Mouse (Mus musculus) limb, embryonic 10.5 days (tissue): ENCODE data around the gene Pecam1. TPM values are rescaled to one million over a fixed set of nuclear protein-coding genes. Genes with fewer than 3 reads are reported as not detected.

Experiments used
- DNase-seq: peaks from one replicate; pipeline ENCODE4 v3.0.0-alpha.2; 2017; ENCODE audit warnings: low spot score
- H3K27ac ChIP-seq: fragments of 300-500 bp; sonication (generic); 2 replicates; pipeline ENCODE4 v1.5.1; 2016; ENCODE audit warnings: mild to moderate bottlenecking
- H3K27me3 ChIP-seq: fragments of 300-500 bp; sonication (generic); 2 replicates; pipeline ENCODE4 v1.6.1; 2016; ENCODE audit warnings: low read depth, mild to moderate bottlenecking; ENCODE audit not compliant: poor library complexity, severe bottlenecking
- H3K36me3 ChIP-seq: fragments of 300-500 bp; sonication (generic); 2 replicates; pipeline ENCODE4 v1.6.1; 2016; ENCODE audit warnings: mild to moderate bottlenecking, moderate library complexity
- H3K4me1 ChIP-seq: fragments of 300-500 bp; sonication (generic); 2 replicates; pipeline ENCODE4 v1.6.1; 2016
- H3K4me3 ChIP-seq: fragments of 300-500 bp; sonication (generic); 2 replicates; pipeline ENCODE4 v1.5.1; 2016; ENCODE audit warnings: mild to moderate bottlenecking, moderate library complexity
- H3K9me3 ChIP-seq: fragments of 300-500 bp; sonication (generic); replicated peaks from 2 replicates; pipeline ENCODE4 v1.6.1; 2016; ENCODE audit warnings: mild to moderate bottlenecking
- WGBS: fragments of 180-500 bp; shearing (Covaris S2); methylation state at CpG from one replicate; pipeline ENCODE4 v1.1.7; 2016; 5-methylcytosine and 5-hydroxymethylcytosine counted together
- polyA plus RNA-seq: library from polyadenylated mRNA; unstranded; fragments of >200 nt; fragmentation: Nextera tagmentation; extraction: Ambion mirVana; gene quantifications from 2 replicates; pipeline ENCODE4 v1.2.1, GENCODE M21; 2016

Pecam1 gene
- polyA plus RNA-seq, 1 experiment from 2014 or later = 28.8 TPM

DNA sequence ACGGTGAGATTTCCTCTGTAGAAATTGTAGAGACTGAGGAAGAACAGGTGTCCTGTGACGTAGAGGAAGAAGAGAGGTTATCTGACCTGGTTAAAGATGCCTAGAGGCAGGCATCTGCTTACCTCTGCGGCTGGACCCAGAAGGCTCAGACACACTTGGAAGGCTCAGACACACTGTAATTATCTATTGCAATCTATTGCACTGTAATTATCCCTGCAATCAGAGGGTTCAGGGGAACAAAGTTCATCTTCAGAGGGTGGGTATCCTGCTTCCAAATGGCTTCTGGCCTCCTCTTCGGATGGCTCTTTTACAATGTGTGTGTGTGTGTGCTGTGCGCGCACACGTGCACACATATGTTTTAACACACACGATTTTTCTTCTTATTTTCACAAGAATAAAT, 30.0 kb downstream of the Pecam1 start:
- WGBS = 86% methylated on average over 8 of the region's 8 CpGs
- Histone ChIP-seq H3K27ac (no peak overlapping the region), H3K36me3 (no peaks in the 10 kb centered on the region), H3K4me3 (no peak overlapping the region), H3K9me3 (no peaks in the 10 kb centered on the region), H3K4me1 (peaks cover 21% of the 10 kb centered on the region; the same call in 1 of the 2 replicates), H3K27me3 (no peaks in the 10 kb centered on the region)
- no peak for DNase-seq

DNA sequence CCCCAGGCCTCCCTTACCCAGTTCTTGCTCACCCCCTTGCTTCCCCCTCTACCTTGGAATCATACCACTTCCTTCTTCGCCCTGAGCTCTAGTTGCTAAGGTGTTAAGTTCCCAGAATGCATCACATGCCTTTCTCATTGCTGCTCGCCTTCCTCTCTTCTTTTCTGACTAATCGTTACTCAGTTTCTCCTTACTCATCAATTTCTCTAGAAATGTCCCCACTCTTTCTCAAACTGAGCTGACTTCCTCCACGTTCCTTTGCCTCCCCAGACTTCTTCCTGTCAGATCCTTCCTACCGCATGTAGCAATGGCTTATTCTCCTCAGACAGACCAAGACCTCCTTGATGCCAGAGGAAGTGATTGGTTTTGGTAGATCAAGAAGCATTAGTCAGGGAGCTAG, 33.9 kb downstream of the Pecam1 start:
- no peaks in the 10 kb centered on the region for H3K27me3 ChIP-seq
- H3K4me1 ChIP-seq = peaks cover 10% of the 10 kb centered on the region; the same call in 1 of the 2 replicates
- H3K9me3 ChIP-seq = no peaks in the 10 kb centered on the region
- no peaks in the 10 kb centered on the region for H3K36me3 ChIP-seq
- DNase-seq = no peak
- H3K4me3 ChIP-seq = no peak overlapping the region
- H3K27ac ChIP-seq = no peak overlapping the region
- 87% methylated on average over 5 of the region's 5 CpGs for WGBS

DNA sequence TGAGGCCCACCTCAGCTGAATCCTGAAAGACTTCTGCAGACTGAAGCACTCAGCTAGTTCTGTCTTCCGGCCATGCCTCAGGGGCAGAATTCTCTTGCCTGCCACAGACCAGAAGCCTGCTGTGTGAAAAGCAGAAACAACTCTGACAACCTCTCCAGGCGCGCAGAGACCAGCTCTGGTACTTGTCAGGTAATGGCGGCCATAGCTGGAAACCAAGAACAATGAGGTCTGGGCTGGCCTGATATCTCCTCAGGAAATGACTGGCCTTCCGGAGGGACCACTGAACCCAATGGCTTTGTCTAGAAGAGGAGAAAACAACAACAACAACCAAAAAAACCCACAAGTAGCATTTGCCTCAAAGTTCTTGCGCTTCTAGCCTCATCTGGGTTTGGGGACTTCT, 35.4 kb downstream of the Pecam1 start:
- peaks cover 24% of the 10 kb centered on the region for H3K4me1 ChIP-seq
- no peaks in the 10 kb centered on the region for H3K9me3 ChIP-seq
- H3K27me3 ChIP-seq = no peaks in the 10 kb centered on the region
- H3K4me3 ChIP-seq = 0 out of 2 replicates have a peak overlapping the region, but pooled peaks have one; percentile 9
- DNase-seq = no peak
- WGBS = 80% methylated on average over 6 of the region's 6 CpGs
- peak overlapping the region; percentile 33; the same call in 1 of the 2 replicates for H3K27ac ChIP-seq
- no peaks in the 10 kb centered on the region for H3K36me3 ChIP-seq

DNA sequence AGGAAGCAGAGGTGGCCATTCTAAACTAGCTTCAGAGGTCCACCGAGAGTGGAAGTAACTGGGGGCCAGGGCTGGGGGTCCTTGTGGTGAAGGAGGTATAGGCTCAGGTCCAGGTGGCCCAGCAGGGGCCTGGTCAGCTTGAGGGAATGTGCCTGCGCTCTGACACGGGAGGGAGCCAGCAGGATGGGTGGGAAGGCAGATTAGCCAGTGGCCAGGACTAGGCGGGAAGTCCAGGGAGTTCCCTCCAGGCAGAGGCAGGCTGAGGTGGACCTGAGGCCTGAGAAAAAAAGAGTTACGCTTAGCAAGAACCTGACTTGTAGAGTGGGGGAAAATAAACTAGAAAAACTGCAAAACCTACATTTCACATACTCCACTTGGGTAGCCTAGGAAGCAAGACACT, 39.6 kb downstream of the Pecam1 start:
- no peaks in the 10 kb centered on the region for H3K9me3 ChIP-seq
- DNase-seq = no peak
- no peaks in the 10 kb centered on the region for H3K36me3 ChIP-seq
- no peak overlapping the region for H3K4me3 ChIP-seq
- H3K27ac ChIP-seq = no peak overlapping the region
- whole genome bisulfite sequencing = 73% methylated on average over 5 of the region's 5 CpGs
- peaks cover 36% of the 10 kb centered on the region for H3K4me1 ChIP-seq
- no peaks in the 10 kb centered on the region for H3K27me3 ChIP-seq

DNA sequence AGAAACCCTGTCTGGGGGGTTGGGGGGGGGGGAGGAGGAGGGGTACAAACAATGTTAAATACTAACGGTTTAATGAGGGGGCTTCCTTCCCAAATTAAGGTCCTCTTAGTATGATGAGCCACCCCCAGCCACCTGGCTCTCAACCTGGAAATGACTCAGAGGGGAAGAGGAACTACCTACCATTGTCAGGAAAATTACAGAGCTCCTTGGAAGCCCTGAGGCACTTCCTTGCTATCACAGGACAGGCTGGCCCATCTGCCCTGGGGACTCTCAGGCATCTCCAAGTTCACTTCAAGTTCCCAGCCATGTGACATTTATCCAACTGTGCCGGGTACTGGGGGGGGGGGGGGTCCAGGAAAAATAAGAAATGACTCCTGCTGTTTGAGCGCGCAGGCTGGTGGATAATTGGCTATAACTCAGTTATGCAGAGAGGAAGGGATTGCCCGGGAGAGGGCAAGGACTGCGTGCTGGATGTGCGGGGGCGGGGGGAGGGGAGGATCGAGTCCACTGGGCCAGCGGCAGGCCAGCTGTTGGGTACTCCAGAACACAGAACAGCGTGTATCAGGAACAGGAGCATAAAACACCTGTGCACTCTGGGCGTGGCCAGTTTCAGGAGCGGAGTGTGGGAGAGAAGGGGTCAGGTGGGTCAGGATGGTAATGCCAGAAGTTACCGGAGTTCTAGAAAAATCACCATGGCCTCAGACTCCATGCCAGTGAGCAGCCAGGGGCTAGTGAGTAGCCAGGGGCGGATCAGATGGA, 41.0 kb downstream of the Pecam1 start:
- Histone ChIP-seq H3K27me3 (no peaks in the 10 kb centered on the region), H3K4me1 (peaks cover 41% of the 10 kb centered on the region), H3K27ac (peak overlapping the region; percentile 14; the same call in 1 of the 2 replicates), H3K9me3 (no peaks in the 10 kb centered on the region), H3K4me3 (peak overlapping the region; percentile 4; the same call in 1 of the 2 replicates), H3K36me3 (no peaks in the 10 kb centered on the region)
- WGBS = 29% methylated on average over 15 of the region's 15 CpGs
- DNase-seq = peak; percentile 42

DNA sequence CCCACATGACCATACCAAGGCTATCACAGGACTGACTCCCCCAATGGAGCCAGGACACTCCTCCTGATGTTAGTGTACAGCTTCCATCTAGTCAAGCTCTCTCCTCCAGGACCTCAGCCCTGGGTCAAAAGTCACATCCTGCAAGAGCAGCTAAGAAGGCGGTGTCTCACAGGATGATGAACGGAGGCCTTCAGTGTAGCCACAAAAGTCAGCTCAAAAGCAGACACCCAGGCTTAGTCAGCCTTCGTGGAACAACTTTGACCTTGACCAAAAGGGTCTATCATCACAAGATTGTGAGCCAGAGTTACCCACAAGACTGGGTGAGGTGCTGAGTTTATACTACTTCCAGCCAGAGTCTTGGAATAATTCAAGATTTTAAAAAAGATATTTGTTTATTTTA, 42.6 kb downstream of the Pecam1 start:
- no peak for DNase-seq
- Histone ChIP-seq H3K27ac (no peak overlapping the region), H3K4me3 (no peak overlapping the region), H3K4me1 (peaks cover 41% of the 10 kb centered on the region), H3K9me3 (no peaks in the 10 kb centered on the region), H3K27me3 (no peaks in the 10 kb centered on the region), H3K36me3 (no peaks in the 10 kb centered on the region)
- WGBS = 67% methylated on average over 3 of the region's 3 CpGs

DNA sequence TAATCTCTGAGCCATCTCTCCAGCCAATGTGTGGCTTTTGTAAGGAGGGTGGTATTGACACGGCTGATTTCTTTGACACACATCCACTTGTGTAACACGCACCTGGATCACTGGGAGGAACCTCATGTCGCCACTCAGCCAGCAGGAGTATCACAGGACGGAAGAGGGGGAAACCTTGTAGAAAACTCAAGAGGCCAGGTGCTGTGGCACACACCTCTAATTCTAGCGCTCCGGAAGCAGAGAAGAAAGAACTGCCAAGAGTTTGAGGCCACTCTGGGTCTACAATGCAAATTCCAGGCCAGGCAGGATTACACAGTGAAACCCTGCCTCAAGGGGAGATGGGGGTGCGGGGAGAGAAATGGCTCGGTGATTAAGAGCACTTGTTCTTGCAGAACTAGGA, 43.3 kb downstream of the Pecam1 start:
- no peak for DNase-seq
- no peak overlapping the region; the same call in 1 of the 2 replicates for H3K27ac ChIP-seq
- no peaks in the 10 kb centered on the region for H3K36me3 ChIP-seq
- 82% methylated on average over 8 of the region's 8 CpGs for WGBS
- no peaks in the 10 kb centered on the region for H3K27me3 ChIP-seq
- H3K4me3 ChIP-seq = no peak overlapping the region
- H3K4me1 ChIP-seq = peaks cover 41% of the 10 kb centered on the region
- no peaks in the 10 kb centered on the region for H3K9me3 ChIP-seq

DNA sequence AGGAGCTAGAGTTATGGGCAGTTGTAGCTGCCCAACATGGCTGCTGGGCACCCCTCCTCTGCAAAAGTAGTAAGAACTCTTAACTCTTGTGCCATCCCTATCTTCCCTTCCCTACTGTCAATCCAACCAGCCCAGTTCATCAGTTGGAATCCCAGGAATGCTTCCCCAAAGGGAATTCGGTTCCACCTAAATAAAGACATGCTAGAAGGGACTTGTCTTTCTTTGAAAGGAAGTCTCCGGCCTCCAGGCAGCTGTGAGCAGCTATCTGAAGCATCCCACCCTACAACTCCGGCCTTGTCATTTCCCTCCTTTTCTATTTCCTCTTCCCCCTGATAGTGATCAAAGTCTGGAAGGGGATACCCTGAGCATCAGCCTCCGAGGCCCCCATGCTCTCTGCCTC, 44.2 kb downstream of the Pecam1 start:
- H3K27me3 ChIP-seq = no peaks in the 10 kb centered on the region
- no peaks in the 10 kb centered on the region for H3K9me3 ChIP-seq
- DNase-seq = no peak
- WGBS = 66% methylated on average over 4 of the region's 4 CpGs
- peaks cover 43% of the 10 kb centered on the region for H3K4me1 ChIP-seq
- no peaks in the 10 kb centered on the region for H3K36me3 ChIP-seq
- H3K27ac ChIP-seq = no peak overlapping the region
- H3K4me3 ChIP-seq = no peak overlapping the region

DNA sequence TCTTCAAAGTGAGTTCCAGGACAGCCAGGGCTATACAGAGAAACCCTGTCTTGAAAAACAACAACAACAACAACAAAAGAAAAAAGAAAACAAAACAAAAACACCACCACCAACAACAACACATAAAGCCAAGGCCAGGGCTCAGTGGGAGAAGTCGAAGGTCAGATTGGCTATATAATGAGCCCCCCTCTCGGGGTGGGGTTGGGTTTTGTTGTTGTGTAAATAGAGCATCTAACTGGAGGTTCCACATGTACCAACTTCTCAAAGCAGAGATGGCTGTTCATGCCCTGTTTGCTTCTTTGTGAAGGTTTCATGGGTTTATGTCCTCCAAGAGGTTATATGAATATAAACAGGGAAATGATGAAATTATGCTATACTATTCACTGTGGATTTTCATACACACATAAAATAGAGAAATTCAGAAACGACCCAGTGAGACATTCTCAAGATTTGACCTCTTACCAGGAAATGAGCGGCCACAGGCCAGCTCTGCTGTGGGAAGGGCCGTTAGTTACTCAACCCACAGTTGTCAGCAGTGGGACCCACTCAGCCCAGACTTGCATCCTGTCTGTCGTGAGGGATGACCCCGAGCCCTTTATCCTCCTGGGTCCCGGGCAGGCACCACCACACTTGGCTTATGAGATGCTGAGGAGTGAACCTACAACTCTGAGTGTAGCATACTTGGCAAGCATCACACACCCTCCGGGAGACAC, 45.9 kb downstream of the Pecam1 start:
- Histone ChIP-seq H3K4me3 (no peak overlapping the region), H3K4me1 (peaks cover 27% of the 10 kb centered on the region), H3K9me3 (no peaks in the 10 kb centered on the region), H3K27me3 (no peaks in the 10 kb centered on the region), H3K36me3 (no peaks in the 10 kb centered on the region), H3K27ac (no peak overlapping the region)
- DNase-seq = no peak
- WGBS = 78% methylated on average over 9 of the region's 9 CpGs

DNA sequence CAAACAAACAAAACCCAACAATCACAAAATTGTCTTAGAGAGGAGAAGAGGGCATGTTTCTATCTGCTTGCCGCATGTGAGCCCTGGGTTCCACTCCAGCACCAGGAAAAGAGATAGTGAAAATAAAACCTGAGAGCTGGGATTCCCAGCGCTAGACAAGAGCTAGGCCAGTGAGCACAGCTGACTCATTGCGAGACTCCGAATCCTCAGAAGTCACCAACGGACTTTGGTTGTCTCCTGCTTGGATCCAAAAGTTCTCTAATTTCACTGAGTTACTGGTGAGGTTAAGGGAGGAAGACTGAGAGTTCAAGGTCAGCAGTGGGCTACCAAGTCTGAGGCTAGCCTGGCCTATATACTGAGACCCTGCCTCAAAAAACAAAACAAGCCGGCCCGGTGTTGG, 46.5 kb downstream of the Pecam1 start:
- WGBS = 92% methylated on average over 7 of the region's 7 CpGs
- H3K4me3 ChIP-seq = no peak overlapping the region
- no peaks in the 10 kb centered on the region for H3K9me3 ChIP-seq
- no peak overlapping the region for H3K27ac ChIP-seq
- no peaks in the 10 kb centered on the region for H3K27me3 ChIP-seq
- H3K4me1 ChIP-seq = peaks cover 21% of the 10 kb centered on the region
- no peaks in the 10 kb centered on the region for H3K36me3 ChIP-seq
- DNase-seq = no peak

DNA sequence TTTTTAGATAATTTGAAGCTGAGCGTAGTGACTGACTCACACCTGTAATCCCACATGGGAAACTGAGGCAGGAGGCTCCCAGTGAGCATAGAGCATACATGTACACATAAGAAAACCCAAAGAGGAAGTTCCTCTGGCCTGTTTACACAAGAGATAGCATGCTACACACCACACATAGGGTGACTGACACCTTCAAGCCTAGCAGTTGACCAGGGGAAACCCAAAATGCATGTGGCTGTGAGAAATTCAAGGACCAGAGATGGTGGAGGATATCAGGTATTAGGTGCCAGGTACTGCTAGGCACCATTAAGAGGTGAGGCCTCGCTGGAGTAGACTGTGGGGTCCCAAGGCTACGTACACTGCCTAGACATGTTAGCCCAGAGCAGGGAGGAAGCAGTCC, 47.8 kb downstream of the Pecam1 start:
- no peaks in the 10 kb centered on the region for H3K36me3 ChIP-seq
- H3K4me1 ChIP-seq = peaks cover 15% of the 10 kb centered on the region
- H3K27me3 ChIP-seq = no peaks in the 10 kb centered on the region
- WGBS = 91% methylated on average over 3 of the region's 3 CpGs
- no peak overlapping the region for H3K4me3 ChIP-seq
- no peak for DNase-seq
- no peak overlapping the region for H3K27ac ChIP-seq
- no peaks in the 10 kb centered on the region for H3K9me3 ChIP-seq

DNA sequence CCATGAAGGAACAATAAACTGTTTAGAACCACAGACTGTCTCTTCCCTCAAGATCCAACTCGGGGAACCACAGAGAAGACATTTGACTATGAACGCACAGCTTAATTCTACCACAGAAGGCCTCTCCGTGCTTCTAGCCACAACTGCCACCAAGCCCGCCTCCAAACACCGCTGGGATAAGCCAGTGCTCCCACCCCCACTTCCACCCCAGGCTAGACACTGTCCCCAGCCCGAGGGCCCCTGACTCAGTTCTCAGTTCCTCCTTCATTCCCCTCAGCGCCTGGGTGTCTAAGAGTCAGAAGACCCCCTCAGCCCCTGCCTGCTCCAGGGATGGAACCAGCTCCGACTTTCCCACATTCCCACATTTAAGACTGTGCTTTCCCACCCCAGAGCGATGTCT, 48.8 kb downstream of the Pecam1 start:
- Histone ChIP-seq H3K4me1 (peaks cover 10% of the 10 kb centered on the region; the same call in 1 of the 2 replicates), H3K9me3 (no peaks in the 10 kb centered on the region), H3K27ac (0 out of 2 replicates have a peak overlapping the region, but pooled peaks have one; percentile 32), H3K27me3 (no peaks in the 10 kb centered on the region), H3K4me3 (no peak overlapping the region), H3K36me3 (no peaks in the 10 kb centered on the region)
- WGBS = 82% methylated on average over 9 of the region's 9 CpGs
- no peak for DNase-seq

DNA sequence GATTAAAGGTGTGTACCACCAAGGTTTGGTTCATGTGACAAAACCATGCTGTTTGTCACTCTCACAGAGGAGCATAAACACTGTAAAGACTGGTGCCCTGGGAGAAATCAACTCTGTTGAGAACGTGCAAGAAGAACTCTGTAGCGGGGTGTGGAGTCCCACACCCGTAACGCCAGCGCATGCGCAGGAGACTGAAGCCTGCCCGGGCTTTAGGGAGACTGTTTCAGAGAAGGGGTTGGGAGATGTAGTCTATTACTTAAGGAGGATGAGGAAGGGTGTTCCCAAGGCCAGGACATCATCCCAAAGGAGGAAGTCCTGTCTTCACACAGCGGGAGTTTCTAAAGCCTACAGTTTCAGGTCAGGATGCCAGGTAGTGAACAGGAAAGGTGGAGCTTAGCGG, 51.3 kb downstream of the Pecam1 start:
- Histone ChIP-seq H3K9me3 (no peaks in the 10 kb centered on the region), H3K36me3 (no peaks in the 10 kb centered on the region), H3K27ac (no peak overlapping the region), H3K27me3 (no peaks in the 10 kb centered on the region), H3K4me1 (0 out of 2 replicates have a peak, but pooled peaks cover 5% of the 10 kb centered on the region), H3K4me3 (no peak overlapping the region)
- DNase-seq = no peak
- 97% methylated on average over 9 of the region's 9 CpGs for WGBS
